Mouse (Mus musculus) layer of hippocampus, adult 18-20 months (tissue): ENCODE measurements at regions not wholly inside any gene's neighbourhood (a gene's known extent, or its start where the extent isn't known, plus 50 kb on each side); places are given as distances from the start of the nearest gene placed in this dataset.
A peak's percentile ranks its signal among the peaks of the same experiment; 100 is the strongest.

ENCODE experiments used
- DNase-seq, 2 experiments: peaks; one replicate each; pipeline ENCODE4 v3.0.0; 2022; ENCODE audit warnings: low spot score in 2 of 2

- DNase-seq, result peak in 1 of 2 experiments; percentile 23
Measured at GRCm38 (mm10) chr4:52265196-52265595, 173.8 kb upstream of the Smc2 start.

- no peak for DNase-seq
Measured at GRCm38 (mm10) chr4:52282458-52282857, 156.6 kb upstream of the Smc2 start.

- peak in 1 of 2 experiments; percentile 45 for DNase-seq
Measured at GRCm38 (mm10) chr4:52284909-52285308, 154.1 kb upstream of the Smc2 start.

- no peak for DNase-seq
Measured at GRCm38 (mm10) chr4:52293676-52294075, 145.4 kb upstream of the Smc2 start.

- no peak for DNase-seq
Measured at GRCm38 (mm10) chr4:52299226-52299625, 139.8 kb upstream of the Smc2 start.

GRCm38 (mm10) chr4:52301653-52302052 lies 137.4 kb upstream of the Smc2 start:
- DNase-seq, result peak in 1 of 2 experiments; percentile 31

GRCm38 (mm10) chr4:52324300-52324699 lies 114.7 kb upstream of the Smc2 start:
- no peak for DNase-seq

GRCm38 (mm10) chr4:52331361-52331951 lies 107.6 kb upstream of the Smc2 start:
- DNase-seq, result peak; percentile 22 to 75

- peak in 1 of 2 experiments; percentile 34 for DNase-seq
Measured at GRCm38 (mm10) chr4:52336365-52337017, 102.6 kb upstream of the Smc2 start.

- DNase-seq, result peak in 1 of 2 experiments; percentile 79
Measured at GRCm38 (mm10) chr4:52341245-52341644, 97.8 kb upstream of the Smc2 start.

- no peak for DNase-seq
Measured at GRCm38 (mm10) chr4:52361751-52362150, 77.3 kb upstream of the Smc2 start.

- peak in 1 of 2 experiments; percentile 67 for DNase-seq
Measured at GRCm38 (mm10) chr4:52365866-52366265, 73.2 kb upstream of the Smc2 start.

GRCm38 (mm10) chr4:52368527-52368926 lies 70.5 kb upstream of the Smc2 start:
- no peak for DNase-seq
